In genomic region chr11:117629865-117630264, GRCm38 (mm10) we compare ENCODE assay signal across 18 mouse cellular contexts.
"Had no signal": no experiment of that assay in that cellular context is flagged by ENCODE, and none has a peak within 500 bp of the region (broad histone marks: within the 10 kb centered on the region; RNA-seq: fewer than 3 reads in every experiment).

No protein-coding gene starts in this region.

- H3K4me2 ChIP-seq: lung, embryonic 15.5 days; midbrain, embryonic 11.5 days; midbrain, embryonic 13.5 days; midbrain, embryonic 15.5 days; neural tube, embryonic 12.5 days had no signal

- DNase-seq: liver, postnatal 0 days; lung, adult 2 months; lung, postnatal 14 days; lung, postnatal 36 days; right cerebral cortex, postnatal 25 days; right cerebral cortex, postnatal 4 days; spleen, adult 18-20 months; thymus, adult 18-20 months; thymus, postnatal 14 days; thymus, postnatal 36 days had no signal

- H3K9ac ChIP-seq: liver, postnatal 0 days; lung, embryonic 15.5 days; midbrain, embryonic 13.5 days; midbrain, embryonic 15.5 days; neural tube, embryonic 12.5 days had no signal

- H3K9me3 ChIP-seq: lung, embryonic 15.5 days; megakaryocyte, embryonic 14.5 days; midbrain, embryonic 13.5 days; midbrain, embryonic 15.5 days; neural tube, embryonic 12.5 days had no signal

- H3K27ac ChIP-seq: lung, embryonic 15.5 days; macrophage; midbrain, embryonic 13.5 days; midbrain, embryonic 15.5 days; neural tube, embryonic 12.5 days had no signal

- H3K4me3 ChIP-seq: lung, embryonic 15.5 days; megakaryocyte, embryonic 14.5 days; midbrain, embryonic 13.5 days; midbrain, embryonic 15.5 days; neural tube, embryonic 12.5 days had no signal

- ATAC-seq: liver, postnatal 0 days; lung, postnatal 0 days; midbrain, embryonic 13.5 days; midbrain, embryonic 15.5 days had no signal

- H3K27me3 ChIP-seq: midbrain, embryonic 13.5 days; midbrain, embryonic 15.5 days; neural tube, embryonic 12.5 days had no signal

- H3K36me3 ChIP-seq: lung, embryonic 15.5 days; midbrain, embryonic 13.5 days; midbrain, embryonic 15.5 days; neural tube, embryonic 12.5 days had no signal
